Mouse (Mus musculus) spleen, postnatal 36 days (tissue): Measurements from ENCODE around the gene Olfr860.
"Not testable (repeated sequence)": the region's sequence is repeated elsewhere in the genome, so short reads cannot be mapped to it uniquely, and the experiment has no call there.

Experiments used
- DNase-seq, 2 experiments: peaks; one replicate each; pipeline ENCODE4 v3.0.0; 2022; ENCODE audit warnings: low spot score in 2 of 2, mixed read lengths in 1 of 2

Olfr860 gene

DNA sequence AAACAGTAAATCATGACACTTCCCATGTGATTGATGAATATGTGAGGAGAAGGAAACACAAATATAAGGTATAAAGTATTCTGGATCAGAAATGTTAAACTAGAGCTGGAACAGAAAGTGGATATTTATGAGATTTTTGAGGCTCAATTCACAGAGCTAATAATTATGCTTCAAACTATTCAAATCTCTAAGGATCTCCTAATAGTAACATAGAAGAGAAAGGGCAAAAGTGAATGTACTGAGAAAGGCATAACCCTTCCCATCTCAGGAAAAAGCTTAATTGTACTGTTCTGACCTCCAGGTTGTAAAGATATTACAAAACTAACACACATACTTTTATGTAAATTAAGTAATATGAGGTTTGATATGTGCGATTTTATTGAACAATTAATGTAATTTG, at the start of gene Olfr860:
TSS of gene Olfr860 (minus strand) at position 101 of the 400 bp plus-strand sequence.
- DNase-seq = no peak

GRCm38 (mm10) chr9:19887904-19888303, 38.4 kb upstream of the Olfr860 start, which contains the start of gene Olfr862:
Gene Olfr862, minus strand, starts transcription at chr9:19888004.
- DNase-seq = no peak

DNA sequence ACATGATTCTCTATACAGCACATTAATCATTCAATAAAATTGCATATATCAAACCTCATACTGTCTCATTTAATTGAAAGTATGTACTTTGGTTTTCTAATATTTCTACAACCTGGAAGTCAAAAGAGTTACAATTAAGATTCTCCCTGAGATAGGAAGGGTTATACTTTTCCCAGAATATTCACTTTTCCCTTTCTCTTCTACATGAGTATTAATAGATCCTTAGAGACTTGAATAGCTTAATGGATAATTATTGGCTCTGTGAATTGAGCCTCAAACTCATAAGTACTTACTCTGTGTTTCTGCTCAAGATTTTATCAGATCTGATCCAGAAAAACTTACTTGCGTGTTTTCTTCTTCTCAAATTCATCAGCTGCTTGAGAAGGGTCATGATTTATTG, 44.9 kb downstream of the Olfr860 start, which contains the start of gene Olfr859:
TSS of gene Olfr859 (plus strand) at position 301 of the 400 bp plus-strand sequence.
- not testable (repeated sequence) for DNase-seq

GRCm38 (mm10) chr9:19803000-19803399, 46.5 kb downstream of the Olfr860 start:
- DNase-seq = no peak
